Mouse (Mus musculus) heart, embryonic 16.5 days (tissue): ENCODE data around the gene Samd4b. TPM values are rescaled to one million over a fixed set of nuclear protein-coding genes. Genes with fewer than 3 reads are reported as not detected.

Experiments
- ATAC-seq: fragments of 200-750 bp; cut with Nextera tagmentation; replicated peaks from 2 replicates; pipeline ENCODE4 v1.8.0; 2017; ENCODE audit warnings: moderate number of reproducible peaks; ENCODE audit not compliant: insufficient read depth, low FRiP score; ENCODE audit errors: extremely low read depth
- H3K27ac ChIP-seq: fragments of 300-500 bp; sonication (generic); 2 replicates; pipeline ENCODE4 v1.5.1; 2014; ENCODE audit warnings: mild to moderate bottlenecking, low read length, control low read depth, moderate library complexity
- H3K27me3 ChIP-seq: fragments of 300-500 bp; sonication (generic); 2 replicates; pipeline ENCODE4 v1.6.1; 2014; ENCODE audit warnings: low read length, mixed read lengths; ENCODE audit not compliant: control insufficient read depth, insufficient read depth
- H3K36me3 ChIP-seq: fragments of 300-500 bp; sonication (generic); 2 replicates; pipeline ENCODE4 v1.6.1; 2014; ENCODE audit not compliant: control insufficient read depth, insufficient read depth
- H3K4me1 ChIP-seq: fragments of 300-500 bp; sonication (generic); 2 replicates; pipeline ENCODE4 v1.6.1; 2014; ENCODE audit warnings: low read length, mixed read lengths; ENCODE audit not compliant: control insufficient read depth, insufficient read depth
- H3K4me2 ChIP-seq: fragments of 300-500 bp; sonication (generic); 2 replicates; pipeline ENCODE4 v1.6.1; 2014; ENCODE audit warnings: low read depth, mild to moderate bottlenecking, control low read depth, low read length
- H3K4me3 ChIP-seq: fragments of 300-500 bp; sonication (generic); 2 replicates; pipeline ENCODE4 v1.5.1; 2014; ENCODE audit warnings: mild to moderate bottlenecking, control low read depth, low read length
- H3K9ac ChIP-seq: fragments of 300-500 bp; sonication (generic); 2 replicates; pipeline ENCODE4 v1.6.1; 2014; ENCODE audit warnings: low read length, control low read depth
- H3K9me3 ChIP-seq: fragments of 300-500 bp; sonication (generic); replicated peaks from 2 replicates; pipeline ENCODE4 v1.6.1; 2016; ENCODE audit warnings: low read length; ENCODE audit not compliant: control insufficient read depth
- WGBS: fragments of 180-500 bp; shearing (Covaris S2); extraction: QIAGEN DNeasy Blood & Tissue Kit; methylation state at CpG from one replicate; pipeline ENCODE4 v1.1.7; 2014; 5-methylcytosine and 5-hydroxymethylcytosine counted together
- polyA plus RNA-seq: library from polyadenylated mRNA; unstranded; fragments of >200 nt; fragmentation: Nextera tagmentation; extraction: Ambion mirVana; gene quantifications from 2 replicates; pipeline ENCODE4 v1.2.1, GENCODE M21; 2015

The Samd4b gene
- polyA plus RNA-seq, 1 experiment from 2014 or later = 16.0 TPM

DNA sequence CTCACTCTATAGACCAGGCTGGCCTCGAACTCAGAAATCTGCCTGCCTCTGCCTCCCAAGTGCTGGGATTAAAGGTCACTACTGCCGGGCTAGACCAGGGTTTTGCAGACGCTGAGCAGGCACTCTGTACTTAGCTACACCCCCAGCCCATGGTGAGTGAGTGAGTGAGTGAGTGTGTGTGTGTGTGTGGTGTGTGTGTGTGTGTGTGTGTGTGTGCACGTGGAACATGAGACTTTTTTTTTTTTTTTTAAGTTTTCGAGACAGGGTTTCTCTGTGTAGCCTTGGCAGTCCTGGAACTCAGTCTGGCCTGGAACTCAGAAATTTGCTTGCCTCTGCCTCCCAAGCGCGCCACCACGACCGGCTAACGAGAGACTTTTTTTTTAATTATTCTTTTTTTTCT is 223.3 kb downstream of the Samd4b start:
- Histone ChIP-seq H3K4me1 (peaks cover 44% of the 10 kb centered on the region), H3K4me2 (peak overlapping the region; percentile 93; the same call in 1 of the 2 replicates), H3K4me3 (peak overlapping the region; percentile 81; the same call in 1 of the 2 replicates), H3K27ac (peak overlapping the region; percentile 100), H3K36me3 (0 out of 2 replicates have a peak, but pooled peaks cover 6% of the 10 kb centered on the region), H3K27me3 (no peaks in the 10 kb centered on the region), H3K9me3 (no peaks in the 10 kb centered on the region), H3K9ac (no peak overlapping the region; the same call in 1 of the 2 replicates)
- WGBS = 77% methylated on average over 9 of the region's 10 CpGs
- ATAC-seq = no peak

- no peak overlapping the region for H3K9ac ChIP-seq
- H3K9me3 ChIP-seq = no peaks in the 10 kb centered on the region
- H3K4me1 ChIP-seq = peaks cover 42% of the 10 kb centered on the region
- H3K4me2 ChIP-seq = no peak overlapping the region
- peak overlapping the region; percentile 45 for H3K27ac ChIP-seq
- H3K36me3 ChIP-seq = 0 out of 2 replicates have a peak, but pooled peaks cover 7% of the 10 kb centered on the region
- ATAC-seq = no peak
- H3K27me3 ChIP-seq = no peaks in the 10 kb centered on the region
- WGBS = 79% methylated on average over 7 of the region's 7 CpGs
- no peak overlapping the region for H3K4me3 ChIP-seq
These were observed 224.0 kb downstream of the Samd4b start for GRCm38 (mm10) chr7:28373891-28374495.

GRCm38 (mm10) chr7:28373131-28373581 is 224.8 kb downstream of the Samd4b start:
- peak overlapping the region; percentile 82 for H3K4me3 ChIP-seq
- H3K9me3 ChIP-seq = no peaks in the 10 kb centered on the region
- H3K27me3 ChIP-seq = no peaks in the 10 kb centered on the region
- H3K27ac ChIP-seq = peak overlapping the region; percentile 91
- peak overlapping the region; percentile 72 for H3K9ac ChIP-seq
- H3K36me3 ChIP-seq = 0 out of 2 replicates have a peak, but pooled peaks cover 7% of the 10 kb centered on the region
- peak overlapping the region; percentile 91 for H3K4me2 ChIP-seq
- under 1% methylated on average over 9 of the region's 9 CpGs for WGBS
- ATAC-seq = peak; percentile 2; the same call in 1 of the 2 replicates
- H3K4me1 ChIP-seq = peaks cover 39% of the 10 kb centered on the region

DNA sequence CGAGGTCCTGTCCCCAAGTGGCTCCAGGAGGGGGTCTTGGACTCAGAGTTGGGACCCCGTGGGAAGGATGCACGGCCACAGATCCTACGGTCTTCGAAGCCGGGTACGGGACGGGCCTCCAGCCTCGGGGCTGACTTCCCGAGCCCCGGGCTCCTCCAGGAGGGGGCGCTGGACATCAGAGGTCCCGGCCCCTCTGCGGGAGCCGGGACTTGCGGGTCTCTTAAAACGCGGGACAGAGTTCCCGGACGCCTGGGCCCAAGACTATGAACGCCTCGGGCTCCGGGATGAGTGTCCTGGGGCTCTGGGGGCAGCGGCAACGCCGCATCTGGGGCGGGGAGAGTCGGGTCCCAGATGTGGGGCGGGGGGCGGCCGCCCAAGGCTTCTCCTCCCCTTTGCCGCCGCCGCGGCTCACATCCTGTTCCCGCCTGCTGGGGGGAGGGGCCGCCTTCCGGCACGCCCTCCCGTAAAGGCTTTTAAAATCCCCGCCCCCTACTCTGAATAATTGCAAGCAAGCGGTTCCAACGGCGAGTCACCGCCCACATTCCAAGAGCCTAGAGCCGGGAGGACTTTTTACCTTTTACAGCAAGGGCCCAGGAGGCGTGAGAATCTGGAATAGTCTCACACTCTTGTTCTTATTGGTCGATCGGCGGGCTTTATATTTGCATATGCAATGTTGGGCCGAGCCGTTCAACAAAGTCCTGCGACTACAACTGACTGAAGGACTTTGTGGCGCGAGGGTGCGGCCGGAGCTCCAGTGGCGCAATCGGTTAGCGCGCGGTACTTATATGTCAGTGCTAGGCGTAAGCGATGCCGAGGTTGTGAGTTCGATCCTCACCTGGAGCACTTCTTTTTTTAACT is 225.5 kb downstream of the Samd4b start, which contains the start of gene Plekhg2:
Gene Plekhg2, minus strand, starts transcription at position 349 of the 858 bp plus-strand sequence.
- peak within 1 kb of the TSS; percentile 82 for H3K4me3 ChIP-seq
- peaks cover 32% of the 10 kb centered on the region for H3K4me1 ChIP-seq
- H3K9me3 ChIP-seq = no peaks in the 10 kb centered on the region
- H3K36me3 ChIP-seq = peaks cover 9% of the 10 kb centered on the region; the same call in 1 of the 2 replicates
- peak within 1 kb of the TSS; percentile 89 for H3K9ac ChIP-seq
- H3K4me2 ChIP-seq = peak within 1 kb of the TSS; percentile 91
- H3K27ac ChIP-seq = peak within 1 kb of the TSS; percentile 96
- H3K27me3 ChIP-seq = no peaks in the 10 kb centered on the region
- under 1% methylated on average over 58 of the region's 66 CpGs for WGBS
- ATAC-seq = peak; percentile 89

GRCm38 (mm10) chr7:28371514-28371989 is 226.4 kb downstream of the Samd4b start:
- under 1% methylated on average over 40 of the region's 43 CpGs for WGBS
- peak overlapping the region; percentile 82 for H3K4me3 ChIP-seq

DNA sequence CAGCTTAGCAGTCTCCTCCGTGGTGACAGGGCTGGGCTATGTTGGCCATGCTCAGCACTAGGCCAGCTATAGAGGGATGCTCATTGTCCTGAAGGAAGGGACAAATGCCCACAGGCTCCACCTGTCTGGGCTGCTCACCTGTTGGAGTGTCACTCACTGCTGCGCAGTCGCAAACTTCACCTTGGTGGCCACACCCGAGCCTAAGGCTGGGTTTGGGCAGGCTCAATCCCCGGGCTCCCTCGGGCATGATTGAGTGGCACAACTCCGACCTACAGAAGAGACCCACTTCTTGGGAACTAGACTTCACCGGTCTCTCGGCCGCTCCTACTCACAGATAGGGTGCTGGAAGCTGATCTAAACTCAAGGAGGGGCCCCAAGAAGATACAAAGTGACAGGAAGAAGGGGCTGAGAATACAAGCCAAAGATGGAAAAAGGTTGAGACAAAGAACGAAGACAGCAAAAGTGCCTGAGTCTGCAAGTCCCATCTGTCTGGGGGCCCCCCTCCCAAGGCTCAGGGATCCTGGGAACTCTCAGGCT is 226.9 kb downstream of the Samd4b start:
- H3K27ac ChIP-seq = peak overlapping the region; percentile 96
- H3K36me3 ChIP-seq = peaks cover 15% of the 10 kb centered on the region; the same call in 1 of the 2 replicates
- no peaks in the 10 kb centered on the region for H3K9me3 ChIP-seq
- H3K27me3 ChIP-seq = no peaks in the 10 kb centered on the region
- H3K4me1 ChIP-seq = peaks cover 20% of the 10 kb centered on the region
- H3K4me2 ChIP-seq = peak overlapping the region; percentile 91
- 6% methylated on average over 11 of the region's 11 CpGs for WGBS
- H3K9ac ChIP-seq = peak overlapping the region; percentile 89
- H3K4me3 ChIP-seq = peak overlapping the region; percentile 82
- no peak for ATAC-seq

More at GRCm38 (mm10) chr7:28371514-28371989, 226.4 kb downstream of the Samd4b start:
- Histone ChIP-seq H3K4me1 (peaks cover 25% of the 10 kb centered on the region), H3K4me2 (peak overlapping the region; percentile 91), H3K27ac (peak overlapping the region; percentile 96), H3K27me3 (no peaks in the 10 kb centered on the region), H3K36me3 (peaks cover 12% of the 10 kb centered on the region; the same call in 1 of the 2 replicates), H3K9me3 (no peaks in the 10 kb centered on the region), H3K9ac (peak overlapping the region; percentile 89)
- no peak for ATAC-seq

DNA sequence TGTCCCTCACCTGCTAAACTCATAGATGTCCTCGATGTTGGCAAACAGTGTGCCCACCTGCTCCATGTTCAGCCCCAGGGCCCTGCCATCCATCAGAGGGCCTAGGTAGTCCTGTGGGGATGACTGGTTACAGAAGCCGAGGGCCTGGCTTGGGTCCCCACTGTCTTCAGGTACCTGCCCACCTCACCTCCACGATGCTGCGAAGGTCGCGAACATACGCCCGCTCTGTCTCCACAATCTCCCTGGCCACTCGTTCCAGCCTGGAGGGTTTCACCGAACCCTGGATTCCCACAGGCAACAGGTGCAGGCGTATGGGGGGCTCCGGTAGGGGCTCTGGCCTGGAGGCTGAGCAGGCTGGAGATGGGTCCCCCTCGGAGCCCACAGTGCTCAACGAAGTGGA is 227.9 kb downstream of the Samd4b start:
- no peaks in the 10 kb centered on the region for H3K9me3 ChIP-seq
- ATAC-seq = no peak
- H3K4me3 ChIP-seq = peak overlapping the region; percentile 82
- WGBS = 88% methylated on average over 14 of the region's 14 CpGs
- no peak overlapping the region for H3K27ac ChIP-seq
- no peaks in the 10 kb centered on the region for H3K27me3 ChIP-seq
- peak overlapping the region; percentile 89 for H3K9ac ChIP-seq
- peaks cover 18% of the 10 kb centered on the region; the same call in 1 of the 2 replicates for H3K36me3 ChIP-seq
- H3K4me1 ChIP-seq = peaks cover 16% of the 10 kb centered on the region
- peak overlapping the region; percentile 91 for H3K4me2 ChIP-seq

DNA sequence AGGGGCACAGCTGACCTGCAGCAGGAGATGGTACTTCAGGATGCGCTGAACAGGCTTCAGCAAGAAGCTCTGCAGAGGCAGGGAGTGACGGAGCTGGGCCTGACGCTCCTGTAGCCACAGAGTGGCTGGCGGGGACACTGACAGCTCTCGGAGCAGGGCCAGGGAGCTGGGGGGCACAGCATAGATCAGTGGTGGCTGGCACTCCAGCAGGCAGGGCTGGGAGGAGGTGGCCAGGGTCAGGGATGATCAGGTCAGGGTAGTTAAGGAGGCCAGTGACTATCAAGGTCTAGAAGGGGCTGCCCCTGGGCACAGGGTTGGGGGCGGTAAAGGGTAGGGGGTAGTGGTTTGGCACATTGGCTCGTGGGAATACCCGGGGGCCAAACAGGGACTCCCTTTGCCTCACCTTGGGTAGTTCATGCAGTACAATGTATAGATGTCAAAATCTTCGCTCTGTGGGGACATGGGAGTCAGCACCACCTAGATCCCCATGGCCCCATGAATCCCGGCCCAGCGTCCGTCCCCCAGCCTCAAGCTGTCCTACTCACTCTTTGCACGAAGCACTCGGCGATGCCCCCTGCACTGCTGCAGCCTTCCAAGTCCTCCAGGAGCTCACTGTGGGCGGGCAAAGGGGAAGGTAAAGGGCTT is 229.5 kb downstream of the Samd4b start:
- ATAC-seq = no peak
- no peaks in the 10 kb centered on the region for H3K9me3 ChIP-seq
- H3K27ac ChIP-seq = no peak overlapping the region
- H3K36me3 ChIP-seq = peaks cover 28% of the 10 kb centered on the region; the same call in 1 of the 2 replicates
- H3K4me1 ChIP-seq = peaks cover 14% of the 10 kb centered on the region
- no peak overlapping the region for H3K4me2 ChIP-seq
- no peak overlapping the region for H3K4me3 ChIP-seq
- 92% methylated on average over 16 of the region's 16 CpGs for WGBS
- H3K27me3 ChIP-seq = no peaks in the 10 kb centered on the region
- no peak overlapping the region for H3K9ac ChIP-seq
